Mouse (Mus musculus): ENCODE measurements at regions not wholly inside any gene's neighbourhood (a gene's known extent, or its start where the extent isn't known, plus 50 kb on each side); places are given as distances from the start of the nearest gene placed in this dataset.

- H3K4me2 ChIP-seq (ENCODE audit: low read depth) = no peak overlapping the region
- H3ac ChIP-seq (ENCODE audit: control insufficient read depth, insufficient read length) = no peak overlapping the region
- no peaks in the 10 kb centered on the region for H3K27me3 ChIP-seq (ENCODE audit: control insufficient read depth, insufficient read depth, insufficient read length)
- no peaks in the 10 kb centered on the region for H3K36me3 ChIP-seq (ENCODE audit: control insufficient read depth, insufficient read depth)
- H3K79me2 ChIP-seq (ENCODE audit: control insufficient read depth, insufficient read depth) = no peaks in the 10 kb centered on the region
- no peak overlapping the region for H3K4me3 ChIP-seq
- TF ChIP-seq E2F4 (IDR thresholded peaks at IDR 0.05; ENCODE audit: insufficient read depth) = no peak
- TF ChIP-seq MAX (IDR thresholded peaks at IDR 0.05; ENCODE audit: low read depth) = no peak
- no peak for TF ChIP-seq TCF12 (IDR thresholded peaks at IDR 0.05; ENCODE audit: insufficient read depth, poor library complexity, severe bottlenecking)
- TF ChIP-seq MYOD1 (IDR thresholded peaks at IDR 0.05; ENCODE audit: control insufficient read depth in 1 of 3, insufficient read length in 2 of 3, low read depth in 2 of 3) = no peak
- no peak for TF ChIP-seq POLR2A (IDR thresholded peaks at IDR 0.05; ENCODE audit: insufficient read length, low read depth)
- no peak for TF ChIP-seq REST (IDR thresholded peaks at IDR 0.05; ENCODE audit: insufficient read depth, insufficient read length)
Measured at GRCm38 (mm10) chr17:88297520-88297919, 143.0 kb upstream of the Foxn2 start.

GRCm38 (mm10) chr17:88303991-88304390 is 136.5 kb upstream of the Foxn2 start:
- Histone ChIP-seq H3ac (ENCODE audit: control insufficient read depth, insufficient read length) (no peak overlapping the region), H3K36me3 (ENCODE audit: control insufficient read depth, insufficient read depth) (no peaks in the 10 kb centered on the region), H3K4me3 (no peak overlapping the region), H3K4me2 (ENCODE audit: low read depth) (no peak overlapping the region), H3K27me3 (ENCODE audit: control insufficient read depth, insufficient read depth, insufficient read length) (no peaks in the 10 kb centered on the region), H3K79me2 (ENCODE audit: control insufficient read depth, insufficient read depth) (no peaks in the 10 kb centered on the region)
- TF ChIP-seq MYOG (IDR thresholded peaks at IDR 0.05; ENCODE audit: control insufficient read depth in 1 of 3, insufficient read depth in 1 of 3, insufficient read length in 2 of 3, low read depth in 2 of 3) (no peak), TCF3 (IDR thresholded peaks at IDR 0.05; ENCODE audit: insufficient read length, low read depth) (no peak), MYOD1 (IDR thresholded peaks at IDR 0.05; ENCODE audit: control insufficient read depth in 1 of 3, insufficient read length in 2 of 3, low read depth in 2 of 3) (no peak), POLR2A (IDR thresholded peaks at IDR 0.05; ENCODE audit: insufficient read length, low read depth) (no peak), SRF (IDR thresholded peaks at IDR 0.05; ENCODE audit: control insufficient read depth, insufficient read length, low read depth) (no peak), TCF12 (IDR thresholded peaks at IDR 0.05; ENCODE audit: insufficient read depth, poor library complexity, severe bottlenecking) (no peak), CEBPB (IDR thresholded peaks at IDR 0.05; ENCODE audit: insufficient read depth, poor library complexity, severe bottlenecking) (no peak), E2F4 (IDR thresholded peaks at IDR 0.05; ENCODE audit: insufficient read depth) (no peak), POLR2AphosphoS2 (IDR thresholded peaks at IDR 0.05; ENCODE audit: insufficient read length, low read depth) (no peak), REST (IDR thresholded peaks at IDR 0.05; ENCODE audit: insufficient read depth, insufficient read length) (no peak), MAX (IDR thresholded peaks at IDR 0.05; ENCODE audit: low read depth) (no peak), USF1 (IDR thresholded peaks at IDR 0.05; ENCODE audit: low read depth) (no peak)

DNA sequence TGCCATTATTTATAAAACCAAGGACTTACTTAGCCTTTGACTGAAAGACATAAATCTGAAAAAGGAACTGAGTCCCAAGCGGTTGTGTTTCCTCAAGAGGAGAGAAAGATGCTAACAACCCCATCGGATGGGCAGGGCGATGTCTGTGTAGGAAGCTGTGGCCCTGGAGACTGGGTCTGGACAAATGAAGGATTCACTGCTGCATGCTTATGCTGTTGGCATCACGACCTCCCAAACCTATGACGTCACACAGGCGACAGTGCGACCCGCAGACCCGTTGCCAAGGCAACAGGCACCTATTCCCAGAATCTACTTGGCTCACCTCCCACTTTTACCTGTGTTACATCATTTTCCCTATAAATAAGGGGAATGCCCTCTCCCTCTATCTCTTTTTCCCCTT is 135.3 kb upstream of the Foxn2 start:
- no peak for TF ChIP-seq SRF (IDR thresholded peaks at IDR 0.05; ENCODE audit: control insufficient read depth, insufficient read length, low read depth)
- no peak overlapping the region for H3K4me3 ChIP-seq
- H3K4me2 ChIP-seq (ENCODE audit: low read depth) = no peak overlapping the region
- no peaks in the 10 kb centered on the region for H3K79me2 ChIP-seq (ENCODE audit: control insufficient read depth, insufficient read depth)
- no peaks in the 10 kb centered on the region for H3K36me3 ChIP-seq (ENCODE audit: control insufficient read depth, insufficient read depth)
- H3ac ChIP-seq (ENCODE audit: control insufficient read depth, insufficient read length) = no peak overlapping the region
- H3K27me3 ChIP-seq (ENCODE audit: control insufficient read depth, insufficient read depth, insufficient read length) = no peaks in the 10 kb centered on the region

- Histone ChIP-seq H3K27me3 (ENCODE audit: control insufficient read depth, insufficient read depth, insufficient read length) (no peaks in the 10 kb centered on the region), H3K4me2 (ENCODE audit: low read depth) (no peak overlapping the region), H3K79me2 (ENCODE audit: control insufficient read depth, insufficient read depth) (no peaks in the 10 kb centered on the region), H3ac (ENCODE audit: control insufficient read depth, insufficient read length) (no peak overlapping the region), H3K4me3 (no peak overlapping the region), H3K36me3 (ENCODE audit: control insufficient read depth, insufficient read depth) (no peaks in the 10 kb centered on the region)
- no peak for TF ChIP-seq REST (IDR thresholded peaks at IDR 0.05; ENCODE audit: insufficient read depth, insufficient read length)
Measured at GRCm38 (mm10) chr17:88306325-88306724, 134.2 kb upstream of the Foxn2 start.

GRCm38 (mm10) chr17:88307082-88307481 is 133.4 kb upstream of the Foxn2 start:
- TF ChIP-seq MYOD1 (IDR thresholded peaks at IDR 0.05; ENCODE audit: control insufficient read depth in 1 of 3, insufficient read length in 2 of 3, low read depth in 2 of 3) (no peak), TCF12 (IDR thresholded peaks at IDR 0.05; ENCODE audit: insufficient read depth, poor library complexity, severe bottlenecking) (no peak), SRF (IDR thresholded peaks at IDR 0.05; ENCODE audit: control insufficient read depth, insufficient read length, low read depth) (no peak), USF1 (IDR thresholded peaks at IDR 0.05; ENCODE audit: low read depth) (no peak), CEBPB (IDR thresholded peaks at IDR 0.05; ENCODE audit: insufficient read depth, poor library complexity, severe bottlenecking) (no peak), MYOG (IDR thresholded peaks at IDR 0.05; ENCODE audit: control insufficient read depth in 1 of 3, insufficient read depth in 1 of 3, insufficient read length in 2 of 3, low read depth in 2 of 3) (no peak), POLR2A (IDR thresholded peaks at IDR 0.05; ENCODE audit: insufficient read length, low read depth) (no peak), MAX (IDR thresholded peaks at IDR 0.05; ENCODE audit: low read depth) (no peak), REST (IDR thresholded peaks at IDR 0.05; ENCODE audit: insufficient read depth, insufficient read length) (no peak), TCF3 (IDR thresholded peaks at IDR 0.05; ENCODE audit: insufficient read length, low read depth) (no peak), E2F4 (IDR thresholded peaks at IDR 0.05; ENCODE audit: insufficient read depth) (no peak), POLR2AphosphoS2 (IDR thresholded peaks at IDR 0.05; ENCODE audit: insufficient read length, low read depth) (no peak)
- no peaks in the 10 kb centered on the region for H3K27me3 ChIP-seq (ENCODE audit: control insufficient read depth, insufficient read depth, insufficient read length)
- H3K4me2 ChIP-seq (ENCODE audit: low read depth) = no peak overlapping the region
- no peak overlapping the region for H3ac ChIP-seq (ENCODE audit: control insufficient read depth, insufficient read length)
- no peaks in the 10 kb centered on the region for H3K36me3 ChIP-seq (ENCODE audit: control insufficient read depth, insufficient read depth)
- H3K4me3 ChIP-seq = no peak overlapping the region
- H3K79me2 ChIP-seq (ENCODE audit: control insufficient read depth, insufficient read depth) = no peaks in the 10 kb centered on the region

All from myocyte (in vitro differentiated cells).